In genomic region chr1:164303821-164304220, GRCm38 (mm10) we compare ENCODE assay signal across 8 mouse cellular contexts. TPM values are rescaled to one million over a fixed set of nuclear protein-coding genes. Genes with fewer than 3 reads are reported as not detected.
DNase-seq lines count a peak whose midpoint lies in the region; ATAC-seq and TF ChIP-seq lines count a peak whose summit lies in the region.

Gene Nme7, plus strand, starts transcription at chr1:164304121.

- no peak for DNase-seq in heart, adult 2 months
- DNase-seq in CH12.LX (ENCODE audit: extremely low read depth), result no peak
- no peak for DNase-seq in left cerebral cortex, postnatal 10 days (ENCODE audit: extremely low spot score in 1 of 2, low spot score in 2 of 2)
- DNase-seq in cerebellum, postnatal 14 days, result no peak
- DNase-seq in urinary bladder, postnatal 10 days (ENCODE audit: low spot score), result no peak

- H3K27me3 ChIP-seq in heart, embryonic 11.5 days (ENCODE audit: control insufficient read depth, insufficient read depth, low read length), result no peaks in the 10 kb centered on the region
- no peaks in the 10 kb centered on the region for H3K27me3 ChIP-seq in heart, adult 2 months (ENCODE audit: control insufficient read depth, insufficient read depth, low read length)
- no peaks in the 10 kb centered on the region for H3K27me3 ChIP-seq in CH12.LX (replicated peaks)
- H3K27me3 ChIP-seq in neural tube, embryonic 14.5 days (ENCODE audit: control insufficient read depth, insufficient read depth, low read length), result no peaks in the 10 kb centered on the region

- H3K36me3 ChIP-seq in heart, embryonic 11.5 days (ENCODE audit: control insufficient read depth, insufficient read depth, low read length), result peaks cover 20% of the 10 kb centered on the region
- peaks cover 6% of the 10 kb centered on the region for H3K36me3 ChIP-seq in heart, adult 2 months (ENCODE audit: control insufficient read depth, insufficient read depth, low read length)
- H3K36me3 ChIP-seq in CH12.LX (replicated peaks in 1 of 2; ENCODE audit: control insufficient read depth in 1 of 2, insufficient read depth in 1 of 2, low read length in 1 of 2), result peaks cover 27 to 51% of the 10 kb centered on the region in 2 experiments
- H3K36me3 ChIP-seq in neural tube, embryonic 14.5 days (ENCODE audit: control insufficient read depth, insufficient read depth, low read length), result peaks cover 28% of the 10 kb centered on the region

- in situ Hi-C loops in CH12.LX (cut with MboI; ENCODE audit: low pct_ligation_motif_present, low pct_unique_long_range_greater_than_20kb, low sequenced_read_pairs), result loop anchor here (25.0 kb wide), 1 partner anchor 808 kb away; no protein-coding TSS in a partner anchor

- no peak within 1 kb of the TSS for H3K4me3 ChIP-seq in heart, embryonic 11.5 days (ENCODE audit: low read depth, low read length)
- no peak within 1 kb of the TSS for H3K4me3 ChIP-seq in heart, adult 2 months
- no peak within 1 kb of the TSS for H3K4me3 ChIP-seq in CH12.LX (replicated peaks in 1 of 3; ENCODE audit: low read depth in 2 of 3, low read length in 2 of 3, poor library complexity in 1 of 3)
- H3K4me3 ChIP-seq in neural tube, embryonic 14.5 days (ENCODE audit: low read depth, low read length), result no peak within 1 kb of the TSS

- H3K27ac ChIP-seq in heart, embryonic 11.5 days (ENCODE audit: low read depth, low read length), result no peak within 1 kb of the TSS
- H3K27ac ChIP-seq in heart, adult 2 months, result no peak within 1 kb of the TSS
- H3K27ac ChIP-seq in CH12.LX (ENCODE audit: insufficient read depth, low read depth), result no peak within 1 kb of the TSS
- no peak within 1 kb of the TSS for H3K27ac ChIP-seq in neural tube, embryonic 14.5 days (ENCODE audit: low read depth, low read length)

- no peak for TF ChIP-seq RAD21 in CH12.LX (IDR thresholded peaks at IDR 0.05; ENCODE audit: low read depth, low read length)

- H3K79me2 ChIP-seq in heart, adult 2 months (replicated peaks; ENCODE audit: control insufficient read depth, insufficient read depth, low read length), result no peaks in the 10 kb centered on the region
- H3K79me2 ChIP-seq in CH12.LX (replicated peaks; ENCODE audit: control insufficient read depth, extremely low read depth, insufficient read depth, poor library complexity, severe bottlenecking), result peaks cover 9% of the 10 kb centered on the region

- H3K4me1 ChIP-seq in heart, embryonic 11.5 days (ENCODE audit: control insufficient read depth, insufficient read depth, low read length), result peaks cover 5% of the 10 kb centered on the region; the same call in 1 of the 2 replicates
- no peaks in the 10 kb centered on the region for H3K4me1 ChIP-seq in heart, adult 2 months (ENCODE audit: control insufficient read depth, insufficient read depth, low read length)
- H3K4me1 ChIP-seq in CH12.LX (ENCODE audit: control insufficient read depth in 1 of 2, insufficient read depth in 2 of 2), result peaks cover 0 to 21% of the 10 kb centered on the region in 2 experiments; a peak in 2 of 4 replicates
- H3K4me1 ChIP-seq in neural tube, embryonic 14.5 days (ENCODE audit: control insufficient read depth, insufficient read depth, low read length), result peaks cover 12% of the 10 kb centered on the region

- H3K9ac ChIP-seq in heart, embryonic 11.5 days (ENCODE audit: low read depth, low read length), result no peak within 1 kb of the TSS
- H3K9ac ChIP-seq in heart, adult 2 months (ENCODE audit: low read depth, low read length), result no peak within 1 kb of the TSS
- no peak within 1 kb of the TSS for H3K9ac ChIP-seq in CH12.LX (ENCODE audit: insufficient read depth, low read depth)
- no peak within 1 kb of the TSS for H3K9ac ChIP-seq in neural tube, embryonic 14.5 days (replicated peaks; ENCODE audit: low read depth, low read length)

- no peak within 1 kb of the TSS for H3K4me2 ChIP-seq in heart, embryonic 11.5 days
- no peak within 1 kb of the TSS for H3K4me2 ChIP-seq in CH12.LX (ENCODE audit: insufficient read depth, low read depth, poor library complexity, severe bottlenecking)
- H3K4me2 ChIP-seq in neural tube, embryonic 14.5 days (ENCODE audit: low read depth, low read length), result no peak within 1 kb of the TSS

- dilution Hi-C loops in CH12.LX (cut with MboI; ENCODE audit: extremely low pct_ligation_motif_present, extremely low pct_unique_long_range_greater_than_20kb, low sequenced_read_pairs), result no loop called here

- TF ChIP-seq EP300 in heart, adult 2 months (IDR thresholded peaks at IDR 0.05; ENCODE audit: insufficient read depth, low read depth, low read length), result no peak
- TF ChIP-seq EP300 in CH12.LX (IDR thresholded peaks at IDR 0.05; ENCODE audit: low read length), result no peak

- WGBS in heart, embryonic 11.5 days (ENCODE audit: insufficient replicate concordance), result 86% methylated on average over 5 of the region's 5 CpGs
- 88% methylated on average over 5 of the region's 5 CpGs for WGBS in heart, adult 2 months
- 92% methylated on average over 5 of the region's 5 CpGs for WGBS in neural tube, embryonic 14.5 days

- intact Hi-C loops in heart, adult 2 months (cut with DNase I), result no loop called here
- intact Hi-C loops in left cerebral cortex, postnatal 10 days (cut with DNase I), result loop anchor here (10.0 kb wide), 1 partner anchor 591 kb away; no protein-coding TSS in a partner anchor

- TF ChIP-seq POLR2A in heart, adult 2 months (IDR thresholded peaks at IDR 0.05; ENCODE audit: insufficient read depth, low read depth, low read length), result no peak
- TF ChIP-seq POLR2A in CH12.LX (IDR thresholded peaks at IDR 0.05; ENCODE audit: low read depth, low read length), result no peak

- no peak for TF ChIP-seq CTCF in heart, adult 2 months (IDR thresholded peaks at IDR 0.05)
- TF ChIP-seq CTCF in CH12.LX (conservative IDR thresholded peaks at IDR 0.05 in 1 of 2, IDR thresholded peaks at IDR 0.05 in 1 of 2; ENCODE audit: low read depth in 2 of 2, low read length in 2 of 2), result no peak

- ATAC-seq in heart, embryonic 11.5 days (replicated peaks; ENCODE audit: insufficient number of reproducible peaks, low FRiP score, low TSS enrichment), result no peak
- no peak for ATAC-seq in erythroblast, adult 5-6 weeks (replicated peaks; ENCODE audit: low FRiP score, poor library complexity, severe bottlenecking)
- no peak for ATAC-seq in neural tube, embryonic 14.5 days (ENCODE audit: low read depth)

- H3K9me3 ChIP-seq in heart, embryonic 11.5 days (replicated peaks; ENCODE audit: control insufficient read depth, low read length), result no peaks in the 10 kb centered on the region
- H3K9me3 ChIP-seq in CH12.LX (replicated peaks; ENCODE audit: low read length), result no peaks in the 10 kb centered on the region
- no peaks in the 10 kb centered on the region for H3K9me3 ChIP-seq in neural tube, embryonic 14.5 days (ENCODE audit: control insufficient read depth, low read length)

TF ChIP-seq in CH12.LX, 34 proteins besides CTCF, POLR2A, EP300 and RAD21:
- TF ChIP-seq BHLHE40 (IDR thresholded peaks at IDR 0.05; ENCODE audit: low read depth, low read length) (no peak), CHD1 (IDR thresholded peaks at IDR 0.05; ENCODE audit: low read depth, low read length) (no peak), MAFK (IDR thresholded peaks at IDR 0.05; ENCODE audit: insufficient replicate concordance, low read length) (no peak), UBTF (IDR thresholded peaks at IDR 0.05; ENCODE audit: low read depth, low read length) (no peak), ZMIZ1 (IDR thresholded peaks at IDR 0.05; ENCODE audit: low read depth, low read length) (no peak), MEF2A (IDR thresholded peaks at IDR 0.05; ENCODE audit: borderline replicate concordance, low read depth, low read length) (no peak), MAZ (IDR thresholded peaks at IDR 0.05; ENCODE audit: low read depth, low read length) (no peak), ZNF384 (IDR thresholded peaks at IDR 0.05; ENCODE audit: low read depth, low read length) (no peak), E2F4 (IDR thresholded peaks at IDR 0.05; ENCODE audit: insufficient replicate concordance, low read depth, low read length) (no peak)

RNA-seq across cellular contexts. Expression of gene Nme7, which starts in this region (rescaled TPM):
- polyA plus RNA-seq in heart, embryonic 11.5 days (2014; fragmentation: Nextera tagmentation; extraction: Ambion mirVana), result 22.0 and 22.2 TPM in 2 replicates
- 1 to 10 TPM; 3.6 to 3.7 TPM for total RNA-seq in heart, adult 2 months (2021)
- 2.1 and 3.0 TPM in 2 replicates for polyA plus RNA-seq in heart, adult 2 months (2012; rRNA removed)
- 23.5 and 28.4 TPM in 2 replicates for total RNA-seq in CH12.LX (2012; rRNA removed)
- 33.2 and 35.9 TPM in 2 replicates for total RNA-seq in CH12.LX (2014; rRNA removed)
- 25.3 and 29.0 TPM in 2 replicates for polyA plus RNA-seq in CH12.LX (2012; ENCODE audit: insufficient read length, low read depth)
- 13.0 and 22.5 TPM in 2 replicates for total RNA-seq in erythroblast, adult 5-6 weeks (2015; ENCODE audit: low replicate concordance)
- 12.0 and 14.9 TPM in 2 replicates for total RNA-seq in erythroblast, adult 5-6 weeks (2017; ENCODE audit: low replicate concordance)
- 10 to 100 TPM; 21.9 to 24.8 TPM for total RNA-seq in left cerebral cortex, postnatal 10 days (2021)
- polyA plus RNA-seq in neural tube, embryonic 14.5 days (2014; fragmentation: Nextera tagmentation; extraction: Ambion mirVana), result 25.6 and 25.8 TPM in 2 replicates
